Mouse (Mus musculus) embryo, embryonic 11 days (tissue): ENCODE measurements around the gene Rpain.

Experiments
- DNase-seq: peaks from one replicate; pipeline ENCODE4 v3.0.0-alpha.2; 2015

Gene Rpain

GRCm38 (mm10) chr11:71003611-71004315 is 33.8 kb downstream of the Rpain start:
- peak; percentile 56 for DNase-seq

GRCm38 (mm10) chr11:71004316-71004773 is 34.3 kb downstream of the Rpain start, which contains the start of gene Dhx33:
TSS of gene Dhx33 (minus strand) at chr11:71004437.
- DNase-seq: peak; percentile 98

- no peak for DNase-seq
Observed at GRCm38 (mm10) chr11:71005046-71005445, 35.0 kb downstream of the Rpain start.

- no peak for DNase-seq
Observed at GRCm38 (mm10) chr11:71007026-71007425, 37.0 kb downstream of the Rpain start.

GRCm38 (mm10) chr11:71007831-71008230 is 37.8 kb downstream of the Rpain start:
- DNase-seq: no peak

GRCm38 (mm10) chr11:71008321-71008720 is 38.3 kb downstream of the Rpain start:
- DNase-seq: no peak

GRCm38 (mm10) chr11:71012743-71013142 is 42.7 kb downstream of the Rpain start:
- DNase-seq: no peak

GRCm38 (mm10) chr11:71017051-71017450 is 47.0 kb downstream of the Rpain start:
- DNase-seq: no peak

- no peak for DNase-seq
Observed at GRCm38 (mm10) chr11:71018416-71019200, 48.6 kb downstream of the Rpain start.

GRCm38 (mm10) chr11:71019201-71020068 is 49.4 kb downstream of the Rpain start, which contains the start of the genes Mis12 and Derl2:
TSS of gene Mis12 (plus strand) at chr11:71019611.
TSS of gene Derl2 (minus strand) at chr11:71019841.
- peak; percentile 98 for DNase-seq
